Mouse (Mus musculus): ENCODE data around the gene Vps45. TPM values are rescaled to one million over a fixed set of nuclear protein-coding genes. Genes with fewer than 3 reads are reported as not detected.
"Not testable (repeated sequence)": the region's sequence is repeated elsewhere in the genome, so short reads cannot be mapped to it uniquely, and the experiment has no call there.

Gene Vps45
- polyA plus RNA-seq, 1 experiment from 2014 or later, result 17.3 TPM

DNA sequence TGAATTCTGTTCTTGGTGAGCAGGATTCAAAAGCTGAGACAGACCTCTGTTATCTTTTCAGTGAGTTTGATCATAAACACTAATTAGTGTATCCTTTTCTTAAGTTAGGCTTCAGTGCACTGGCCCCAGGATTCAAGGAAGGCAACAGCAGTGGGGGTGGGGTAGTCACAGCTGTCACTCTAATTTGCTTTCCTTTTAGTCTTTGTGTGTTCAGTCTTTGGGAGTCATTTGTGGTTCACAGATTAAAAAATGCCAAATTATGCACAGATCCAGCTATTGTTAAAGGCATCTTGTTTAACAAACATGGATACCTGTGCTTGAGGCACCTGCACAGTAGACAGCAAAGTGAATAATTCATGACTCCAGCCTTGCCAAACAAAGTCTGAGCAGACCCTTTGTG, 105.2 kb downstream of the Vps45 start:
- Histone ChIP-seq H3K4me3 (replicated peaks) (no peak overlapping the region), H3K4me1 (replicated peaks) (peaks cover 60% of the 10 kb centered on the region), H3K9ac (no peak overlapping the region), H3K27me3 (no peaks in the 10 kb centered on the region), H3K27ac (no peak overlapping the region), H3K36me3 (peaks cover 8% of the 10 kb centered on the region; the same call in 1 of the 2 replicates), H3K4me2 (no peak overlapping the region), H3K9me3 (replicated peaks) (no peaks in the 10 kb centered on the region)
- DNase-seq (no peak), ATAC-seq (ENCODE audit: low read depth) (no peak)

DNA sequence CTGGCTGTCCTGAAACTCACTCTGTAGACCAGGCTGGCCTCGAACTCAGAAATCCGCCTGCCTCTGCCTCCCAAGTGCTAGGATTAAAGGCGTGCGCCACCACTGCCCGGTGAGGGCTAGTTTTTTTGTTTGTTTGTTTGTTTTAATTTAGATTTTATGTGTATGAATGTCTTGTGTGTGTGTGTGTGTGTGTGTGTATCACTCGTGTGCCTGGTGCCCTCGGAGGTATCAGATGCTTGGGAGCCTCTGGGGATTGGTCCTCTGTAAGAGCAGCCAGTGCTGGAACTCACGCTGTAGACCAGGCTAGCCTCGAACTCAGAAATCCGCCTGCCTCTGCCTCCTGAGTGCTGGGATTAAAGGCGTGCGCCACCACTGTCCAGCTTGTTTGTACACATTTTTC, 106.7 kb downstream of the Vps45 start:
- peaks cover 52% of the 10 kb centered on the region for H3K4me1 ChIP-seq (replicated peaks)
- DNase-seq; H3K27me3 ChIP-seq; H3K9me3 ChIP-seq (replicated peaks): not testable (repeated sequence)
- peak overlapping the region; percentile 71 for H3K4me2 ChIP-seq
- peak overlapping the region; percentile 72 for H3K4me3 ChIP-seq (replicated peaks)
- H3K36me3 ChIP-seq, result peaks cover 19% of the 10 kb centered on the region
- H3K9ac ChIP-seq, result peak overlapping the region; percentile 78
- WGBS (ENCODE audit: insufficient replicate concordance), result 55% methylated on average over 12 of the region's 12 CpGs
- peak overlapping the region; percentile 91 for H3K27ac ChIP-seq
- ATAC-seq (ENCODE audit: low read depth), result 0 out of 2 replicates have a peak, but pooled peaks have one; percentile 5

GRCm38 (mm10) chr3:95950763-95951551, 107.3 kb downstream of the Vps45 start:
- WGBS (ENCODE audit: insufficient replicate concordance), result under 1% methylated on average over 49 of the region's 49 CpGs
- Histone ChIP-seq H3K4me2 (peak overlapping the region; percentile 71), H3K27me3 (no peaks in the 10 kb centered on the region), H3K4me1 (replicated peaks) (peaks cover 46% of the 10 kb centered on the region), H3K36me3 (peaks cover 25% of the 10 kb centered on the region), H3K4me3 (replicated peaks) (peak overlapping the region; percentile 72), H3K27ac (peak overlapping the region; percentile 91), H3K9me3 (replicated peaks) (no peaks in the 10 kb centered on the region), H3K9ac (peak overlapping the region; percentile 78)
- peak; percentile 79 for DNase-seq
- peak; percentile 93 for ATAC-seq (ENCODE audit: low read depth)

Other genes starting within 250 kb of the Vps45 start
- gene Rprd2, start 239.6 kb downstream of the Vps45 start, polyA plus RNA-seq (2015; fragmentation: Nextera tagmentation; extraction: Ambion mirVana), result 7.9 and 10.1 TPM in 2 replicates
- 30.7 and 36.6 TPM in 2 replicates for gene Prpf3, start 202.6 kb downstream of the Vps45 start, polyA plus RNA-seq (2015; fragmentation: Nextera tagmentation; extraction: Ambion mirVana)
- gene Mrps21, start 186.9 kb downstream of the Vps45 start, polyA plus RNA-seq (2015; fragmentation: Nextera tagmentation; extraction: Ambion mirVana), result 256 and 257 TPM in 2 replicates
- 0.88 and 1.4 TPM in 2 replicates for gene Ciart, start 176.2 kb downstream of the Vps45 start, polyA plus RNA-seq (2015; fragmentation: Nextera tagmentation; extraction: Ambion mirVana)
- 6.6 and 8.6 TPM in 2 replicates for gene BC028528, start 166.5 kb downstream of the Vps45 start, polyA plus RNA-seq (2015; fragmentation: Nextera tagmentation; extraction: Ambion mirVana)
- gene Aph1a, start 164.5 kb downstream of the Vps45 start, polyA plus RNA-seq (2015; fragmentation: Nextera tagmentation; extraction: Ambion mirVana), result 17.1 and 18.5 TPM in 2 replicates
- gene Car14, start 153.8 kb downstream of the Vps45 start, polyA plus RNA-seq (2015; fragmentation: Nextera tagmentation; extraction: Ambion mirVana), result 10.3 and 10.8 TPM in 2 replicates
- gene Anp32e, start 129.2 kb downstream of the Vps45 start, polyA plus RNA-seq (2015; fragmentation: Nextera tagmentation; extraction: Ambion mirVana), result 163 and 218 TPM in 2 replicates
- gene Plekho1, start 62.5 kb downstream of the Vps45 start, polyA plus RNA-seq (2015; fragmentation: Nextera tagmentation; extraction: Ambion mirVana), result 6.9 and 7.8 TPM in 2 replicates
- 11.3 and 11.4 TPM in 2 replicates for gene Otud7b, start 46.1 kb upstream of the Vps45 start, polyA plus RNA-seq (2015; fragmentation: Nextera tagmentation; extraction: Ambion mirVana)
- 1.9 and 2.2 TPM in 2 replicates for gene Mtmr11, start 103.5 kb upstream of the Vps45 start, polyA plus RNA-seq (2015; fragmentation: Nextera tagmentation; extraction: Ambion mirVana)
- gene Sf3b4, start 113.9 kb upstream of the Vps45 start, polyA plus RNA-seq (2015; fragmentation: Nextera tagmentation; extraction: Ambion mirVana), result 103 and 110 TPM in 2 replicates
- 0.44 and 0.49 TPM in 2 replicates for gene Sv2a, start 122.7 kb upstream of the Vps45 start, polyA plus RNA-seq (2015; fragmentation: Nextera tagmentation; extraction: Ambion mirVana)
- gene Bola1, start 161.2 kb upstream of the Vps45 start, polyA plus RNA-seq (2015; fragmentation: Nextera tagmentation; extraction: Ambion mirVana), result 50.7 and 56.1 TPM in 2 replicates
- gene Hist2h2ab, start 161.4 kb upstream of the Vps45 start, polyA plus RNA-seq (2015; fragmentation: Nextera tagmentation; extraction: Ambion mirVana), result 0.85 TPM in 1 of 2 replicates, not detected in the other
- gene Hist2h2ac, start 162.4 kb upstream of the Vps45 start, polyA plus RNA-seq (2015; fragmentation: Nextera tagmentation; extraction: Ambion mirVana), result 12.9 and 19.8 TPM in 2 replicates
- gene Hist2h2be, start 162.7 kb upstream of the Vps45 start, polyA plus RNA-seq (2015; fragmentation: Nextera tagmentation; extraction: Ambion mirVana), result 5.4 and 7.9 TPM in 2 replicates
- 9.8 and 20.7 TPM in 2 replicates for gene Hist2h3c2, start 180.7 kb upstream of the Vps45 start, polyA plus RNA-seq (2015; fragmentation: Nextera tagmentation; extraction: Ambion mirVana)
- 53.6 and 86.4 TPM in 2 replicates for gene Hist2h2aa2, start 181.8 kb upstream of the Vps45 start, polyA plus RNA-seq (2015; fragmentation: Nextera tagmentation; extraction: Ambion mirVana)
- gene Hist2h2aa1, start 187.0 kb upstream of the Vps45 start, polyA plus RNA-seq (2015; fragmentation: Nextera tagmentation; extraction: Ambion mirVana), result 26.9 and 40.6 TPM in 2 replicates
- 2.3 TPM in 2 replicates for gene Hist2h3c1, start 188.2 kb upstream of the Vps45 start, polyA plus RNA-seq (2015; fragmentation: Nextera tagmentation; extraction: Ambion mirVana)
- gene Hist2h4, start 204.8 kb upstream of the Vps45 start, polyA plus RNA-seq (2015; fragmentation: Nextera tagmentation; extraction: Ambion mirVana), result 15.2 and 44.8 TPM in 2 replicates
- 89.3 and 159 TPM in 2 replicates for gene Hist2h3b, start 210.2 kb upstream of the Vps45 start, polyA plus RNA-seq (2015; fragmentation: Nextera tagmentation; extraction: Ambion mirVana)
- gene Hist2h2bb, start 211.3 kb upstream of the Vps45 start, polyA plus RNA-seq (2015; fragmentation: Nextera tagmentation; extraction: Ambion mirVana), result 23.7 and 25.8 TPM in 2 replicates
- 3.0 and 4.6 TPM in 2 replicates for gene Fcgr1, start 235.5 kb upstream of the Vps45 start, polyA plus RNA-seq (2015; fragmentation: Nextera tagmentation; extraction: Ambion mirVana)